Mouse (Mus musculus) liver, adult 2 months (tissue): ENCODE data around the gene Yjefn3.

Source experiments
- CTCF ChIP-seq: fragments of 200-500 bp; IDR thresholded peaks from 2 replicates; pipeline ENCODE4 v1.5.1; 2011; ENCODE audit warnings: low read depth, low read length, control low read depth
- POLR2A ChIP-seq: fragments of 200-500 bp; IDR thresholded peaks from 2 replicates; pipeline ENCODE4 v1.6.1; 2011; ENCODE audit warnings: low read length, control low read depth; ENCODE audit not compliant: insufficient read depth; ENCODE audit errors: extremely low read depth

- TF ChIP-seq CTCF = no peak
- no peak for TF ChIP-seq POLR2A
Measured at GRCm38 (mm10) chr8:69848951-69849350, 53.6 kb downstream of the Yjefn3 start.
